Mouse (Mus musculus) olfactory bulb, adult 2 months (tissue): ENCODE measurements around the gene Olfr229.

Experiments used
- CTCF ChIP-seq: fragments of 200-500 bp; IDR thresholded peaks from 2 replicates; pipeline ENCODE4 v1.5.1; 2012; ENCODE audit warnings: low read depth, mild to moderate bottlenecking, low read length, moderate library complexity; ENCODE audit not compliant: insufficient read depth
- POLR2A ChIP-seq: fragments of 200-500 bp; IDR thresholded peaks from 2 replicates; pipeline ENCODE4 v1.6.1; 2012; ENCODE audit warnings: mild to moderate bottlenecking, low read depth, low read length, moderate library complexity; ENCODE audit not compliant: insufficient read depth

DNA sequence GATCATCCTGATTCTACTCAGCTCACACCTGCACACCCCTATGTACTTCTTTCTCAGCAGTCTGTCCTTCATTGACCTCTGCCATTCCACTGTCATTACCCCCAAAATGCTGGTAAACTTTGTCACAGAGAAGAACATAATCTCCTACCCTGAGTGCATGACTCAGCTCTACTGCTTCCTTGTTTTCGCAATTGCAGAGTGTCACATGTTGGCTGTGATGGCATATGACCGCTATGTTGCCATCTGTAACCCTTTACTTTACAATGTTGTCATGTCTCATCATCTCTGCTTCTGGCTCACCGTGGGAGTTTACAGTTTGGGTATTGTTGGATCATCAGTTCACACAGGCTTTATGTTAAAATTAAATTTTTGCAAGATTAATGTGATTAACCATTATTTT lies 2.8 kb downstream of the Olfr229 start:
- no peak for TF ChIP-seq POLR2A
- TF ChIP-seq CTCF, result no peak
